Mouse (Mus musculus) CH12.LX (cell line): ENCODE measurements around the gene Hcar1. TPM values are rescaled to one million over a fixed set of nuclear protein-coding genes. Genes with fewer than 3 reads are reported as not detected.
A peak's percentile ranks its signal among the peaks of the same experiment; 100 is the strongest.

Experiments used
- DNase-seq: peaks from one replicate; pipeline ENCODE4 v3.0.0-alpha.2; 2013; ENCODE audit errors: extremely low read depth
- H3K27ac ChIP-seq: 2 replicates; pipeline ENCODE4 v1.5.1; 2012; ENCODE audit warnings: low read depth, mild to moderate bottlenecking, control low read depth, moderate library complexity; ENCODE audit not compliant: insufficient read depth
- H3K27me3 ChIP-seq: replicated peaks from 2 replicates; pipeline ENCODE3; 2012; ENCODE audit warnings: inconsistent platforms
- H3K36me3 ChIP-seq, 2 experiments: replicated peaks in 1 of 2; 2 replicates each; pipeline versions ENCODE3 to v1.6.1; 2012; ENCODE audit warnings: inconsistent platforms in 1 of 2, low read length in 1 of 2, mild to moderate bottlenecking in 1 of 2, mixed read lengths in 1 of 2, moderate library complexity in 1 of 2; ENCODE audit not compliant: control insufficient read depth in 1 of 2, insufficient read depth in 1 of 2
- H3K4me1 ChIP-seq, 2 experiments: 2 replicates each; pipeline ENCODE4 v1.6.1; 2012; ENCODE audit warnings: inconsistent platforms in 1 of 2, moderate library complexity in 1 of 2; ENCODE audit not compliant: insufficient read depth in 2 of 2, control insufficient read depth in 1 of 2
- H3K4me2 ChIP-seq: 2 replicates; pipeline ENCODE4 v1.6.1; 2012; ENCODE audit warnings: low read depth, mild to moderate bottlenecking, control low read depth; ENCODE audit not compliant: poor library complexity, insufficient read depth, severe bottlenecking
- H3K4me3 ChIP-seq, 3 experiments: fragments of 150-350 bp in 1 of 3; sonication (generic) in 1 of 3; replicated peaks in 1 of 3; 2 replicates each; pipeline versions ENCODE3 to v1.5.1; 2011 to 2012; ENCODE audit warnings: low read depth in 2 of 3, low read length in 2 of 3, mild to moderate bottlenecking in 2 of 3, moderate library complexity in 2 of 3, control low read depth in 1 of 3, improper control_type of control experiment in 1 of 3, inconsistent platforms in 1 of 3, mixed read lengths in 1 of 3; ENCODE audit not compliant: poor library complexity in 1 of 3
- H3K79me2 ChIP-seq: replicated peaks from 2 replicates; pipeline ENCODE4 v1.6.1; 2012; ENCODE audit warnings: mild to moderate bottlenecking, moderate library complexity; ENCODE audit not compliant: control insufficient read depth, poor library complexity, insufficient read depth, severe bottlenecking; ENCODE audit errors: extremely low read depth
- H3K9ac ChIP-seq: 2 replicates; pipeline ENCODE4 v1.6.1; 2012; ENCODE audit warnings: low read depth, mild to moderate bottlenecking, control low read depth, moderate library complexity; ENCODE audit not compliant: insufficient read depth
- H3K9me3 ChIP-seq: replicated peaks from 2 replicates; pipeline ENCODE3; 2012; ENCODE audit warnings: low read length, inconsistent platforms, mixed read lengths
- BHLHE40 ChIP-seq: IDR thresholded peaks from 2 replicates; pipeline ENCODE4 v1.6.1; 2011; ENCODE audit warnings: mild to moderate bottlenecking, low read depth, low read length, improper control_type of control experiment
- CTCF ChIP-seq, 2 experiments: IDR thresholded peaks in 1 of 2; conservative IDR thresholded peaks in 1 of 2; 2 replicates each; pipeline ENCODE4 v1.5.1; 2011 to 2012; ENCODE audit warnings: low read depth in 2 of 2, low read length in 2 of 2, improper control_type of control experiment in 1 of 2, inconsistent platforms in 1 of 2, mild to moderate bottlenecking in 1 of 2, moderate library complexity in 1 of 2
- E2F4 ChIP-seq: IDR thresholded peaks from 2 replicates; pipeline ENCODE4 v1.6.1; 2011; ENCODE audit warnings: low read depth, low read length, improper control_type of control experiment; ENCODE audit not compliant: insufficient replicate concordance
- IRF4 ChIP-seq: IDR thresholded peaks from 2 replicates; pipeline ENCODE4 v1.6.1; 2014; ENCODE audit warnings: low read depth, mild to moderate bottlenecking, inconsistent platforms, low read length, improper control_type of control experiment
- MAX ChIP-seq: IDR thresholded peaks from 2 replicates; pipeline ENCODE4 v1.6.1; 2011; ENCODE audit warnings: low read length, improper control_type of control experiment
- MYC ChIP-seq: IDR thresholded peaks from 2 replicates; pipeline ENCODE4 v1.6.1; 2011; ENCODE audit warnings: low read depth, mild to moderate bottlenecking, improper control_type of control experiment, low read length
- POLR2A ChIP-seq: IDR thresholded peaks from 2 replicates; pipeline ENCODE4 v1.6.1; 2011; ENCODE audit warnings: low read depth, mild to moderate bottlenecking, improper control_type of control experiment, low read length
- RAD21 ChIP-seq: IDR thresholded peaks from 2 replicates; pipeline ENCODE4 v1.6.1; 2011; ENCODE audit warnings: low read depth, mild to moderate bottlenecking, low read length, improper control_type of control experiment, moderate library complexity
- SMC3 ChIP-seq: IDR thresholded peaks from 2 replicates; pipeline ENCODE4 v1.6.1; 2011; ENCODE audit warnings: low read depth, low read length, improper control_type of control experiment
- USF1 ChIP-seq: IDR thresholded peaks from 2 replicates; pipeline ENCODE4 v1.6.1; 2014; ENCODE audit warnings: low read depth, mild to moderate bottlenecking, inconsistent platforms, low read length, improper control_type of control experiment
- USF2 ChIP-seq: conservative IDR thresholded peaks from 2 replicates; pipeline ENCODE4 v1.6.1; 2011; ENCODE audit warnings: low read depth, low read length, improper control_type of control experiment
- ZC3H11A ChIP-seq: IDR thresholded peaks from 2 replicates; pipeline ENCODE4 v1.6.1; 2012; ENCODE audit warnings: low read depth, mild to moderate bottlenecking, inconsistent platforms, low read length, improper control_type of control experiment
- dilution Hi-C: fragments of 300-500 bp; cut with MboI; formaldehyde crosslinking; loops from 2 replicates; pipeline ENCODE4 v1.14.3; 2020; ENCODE audit warnings: low sequenced_read_pairs; ENCODE audit not compliant: extremely low pct_unique_long_range_greater_than_20kb, extremely low pct_ligation_motif_present
- in situ Hi-C: fragments of 300-500 bp; cut with MboI; formaldehyde crosslinking; loops from 3 replicates; pipeline ENCODE4 v1.14.3; 2019; ENCODE audit warnings: low sequenced_read_pairs, low pct_ligation_motif_present, low pct_unique_long_range_greater_than_20kb, mixed read lengths
- polyA plus RNA-seq: library from polyadenylated mRNA; unstranded; fragments of >175 nt; gene quantifications from 2 replicates; pipeline ENCODE4 v1.2.1, GENCODE M21; 2012; ENCODE audit warnings: low read depth; ENCODE audit not compliant: insufficient read length
- total RNA-seq, 2 experiments: library from RNA; depleted of rRNA; stranded (reverse); fragments of 300-350 nt in 1 of 2; fragments of >200 nt in 1 of 2; gene quantifications; 2 replicates each; pipeline ENCODE4 v1.2.3; 2012 to 2014

Gene Hcar1
- total and polyA plus RNA-seq, 3 experiments, result not detected

GRCm38 (mm10) chr5:123906146-123906975 is 26.5 kb upstream of the Hcar1 start (continued):
- TF ChIP-seq E2F4 (no peak), SMC3 (no peak), MYC (no peak; the same call in 1 of the 2 replicates), POLR2A (peak; percentile 74), ZC3H11A (0 out of 2 replicates have a peak, but pooled peaks have one; percentile 7), BHLHE40 (peak; percentile 71), IRF4 (peak; percentile 74), MAX (peak; percentile 62; the same call in 1 of the 2 replicates)

- dilution Hi-C loops, result no loop called here
- DNase-seq, result no peak
Observed at GRCm38 (mm10) chr5:123904059-123904672, 24.3 kb upstream of the Hcar1 start.

GRCm38 (mm10) chr5:123897352-123897751 is 17.5 kb upstream of the Hcar1 start:
- no peaks in the 10 kb centered on the region for H3K79me2 ChIP-seq
- dilution Hi-C loops, result no loop called here
- no peak overlapping the region for H3K4me3 ChIP-seq
- no peaks in the 10 kb centered on the region for H3K36me3 ChIP-seq
- H3K9me3 ChIP-seq, result no peaks in the 10 kb centered on the region
- H3K4me2 ChIP-seq, result no peak overlapping the region
- in situ Hi-C loops, result no loop called here
- no peaks in the 10 kb centered on the region for H3K27me3 ChIP-seq
- DNase-seq, result no peak
- H3K4me1 ChIP-seq, result peaks cover 0 to 38% of the 10 kb centered on the region in 2 experiments; a peak in 2 of 4 replicates
- TF ChIP-seq USF1 (peak; percentile 46; the same call in 1 of the 2 replicates), MAX (no peak), USF2 (peak; percentile 25; the same call in 1 of the 2 replicates), BHLHE40 (0 out of 2 replicates have a peak, but pooled peaks have one; percentile 21)
- no peak overlapping the region for H3K27ac ChIP-seq
- H3K9ac ChIP-seq, result no peak overlapping the region

More at GRCm38 (mm10) chr5:123904059-123904672, 24.3 kb upstream of the Hcar1 start:
- Histone ChIP-seq H3K4me3 (no peak overlapping the region), H3K79me2 (peaks cover 18% of the 10 kb centered on the region), H3K9me3 (peaks cover 3% of the 10 kb centered on the region), H3K9ac (no peak overlapping the region), H3K36me3 (peaks cover 5 to 11% of the 10 kb centered on the region in 2 experiments), H3K27ac (no peak overlapping the region), H3K4me2 (no peak overlapping the region), H3K4me1 (peaks cover 11 to 27% of the 10 kb centered on the region in 2 experiments), H3K27me3 (no peaks in the 10 kb centered on the region)
- in situ Hi-C loops, result loop anchor here (25.0 kb wide), 1 partner anchor 267 kb away; no protein-coding TSS in a partner anchor
- TF ChIP-seq CTCF (conservative IDR thresholded peaks at IDR 0.05 in 1 of 2, IDR thresholded peaks at IDR 0.05 in 1 of 2; ENCODE audit: low read depth in 2 of 2, low read length in 2 of 2) (peak in 1 of 2 experiments; percentile 1; a peak in 1 of 4 replicates), RAD21 (no peak)
